Mouse (Mus musculus): ENCODE data around the gene Tmem14c. TPM values are rescaled to one million over a fixed set of nuclear protein-coding genes. Genes with fewer than 3 reads are reported as not detected.
"Not testable (repeated sequence)": the region's sequence is repeated elsewhere in the genome, so short reads cannot be mapped to it uniquely, and the experiment has no call there.

Gene Tmem14c
- polyA plus RNA-seq, 1 experiment, result 201 TPM

DNA sequence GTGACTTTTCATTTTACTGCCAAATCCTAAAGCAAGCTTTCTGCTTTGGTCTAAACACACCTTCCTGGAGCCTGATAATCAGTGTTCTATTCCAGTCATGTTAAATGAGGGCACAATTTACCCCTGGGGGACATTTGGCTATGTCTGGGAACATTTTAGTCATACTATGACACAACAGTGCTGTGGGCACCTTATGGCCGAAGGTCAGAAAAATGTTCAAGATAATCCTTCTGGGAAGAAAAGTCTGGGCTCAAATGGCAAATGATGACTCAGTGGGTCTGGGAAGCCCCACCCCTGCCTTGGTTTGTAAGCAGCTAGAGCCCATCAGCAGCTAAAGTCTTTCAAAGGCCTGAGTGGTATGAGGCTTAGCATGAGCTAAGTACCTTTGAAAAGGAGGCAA, 33.3 kb upstream of the Tmem14c start:
- H3K4me3 ChIP-seq, result no peak overlapping the region
- no peaks in the 10 kb centered on the region for H3K36me3 ChIP-seq (ENCODE audit: control insufficient read depth, insufficient read depth)
- H3K79me2 ChIP-seq (ENCODE audit: control insufficient read depth, insufficient read depth), result no peaks in the 10 kb centered on the region
- H3K27me3 ChIP-seq (ENCODE audit: control insufficient read depth, insufficient read depth, insufficient read length), result no peaks in the 10 kb centered on the region
- no peak overlapping the region for H3ac ChIP-seq (ENCODE audit: control insufficient read depth, insufficient read length)
- TF ChIP-seq CEBPB (IDR thresholded peaks at IDR 0.05; ENCODE audit: insufficient read depth, poor library complexity, severe bottlenecking) (0 out of 2 replicates have a peak, but pooled peaks have one; percentile 36), POLR2A (IDR thresholded peaks at IDR 0.05; ENCODE audit: insufficient read length, low read depth) (no peak), POLR2AphosphoS2 (IDR thresholded peaks at IDR 0.05; ENCODE audit: insufficient read length, low read depth) (no peak), MYOG (IDR thresholded peaks at IDR 0.05; ENCODE audit: control insufficient read depth in 1 of 3, insufficient read depth in 1 of 3, insufficient read length in 2 of 3, low read depth in 2 of 3) (no peak), MAX (IDR thresholded peaks at IDR 0.05; ENCODE audit: low read depth) (no peak), REST (IDR thresholded peaks at IDR 0.05; ENCODE audit: insufficient read depth, insufficient read length) (no peak), TCF3 (IDR thresholded peaks at IDR 0.05; ENCODE audit: insufficient read length, low read depth) (no peak)
- H3K4me2 ChIP-seq (ENCODE audit: low read depth), result peak overlapping the region; percentile 56

DNA sequence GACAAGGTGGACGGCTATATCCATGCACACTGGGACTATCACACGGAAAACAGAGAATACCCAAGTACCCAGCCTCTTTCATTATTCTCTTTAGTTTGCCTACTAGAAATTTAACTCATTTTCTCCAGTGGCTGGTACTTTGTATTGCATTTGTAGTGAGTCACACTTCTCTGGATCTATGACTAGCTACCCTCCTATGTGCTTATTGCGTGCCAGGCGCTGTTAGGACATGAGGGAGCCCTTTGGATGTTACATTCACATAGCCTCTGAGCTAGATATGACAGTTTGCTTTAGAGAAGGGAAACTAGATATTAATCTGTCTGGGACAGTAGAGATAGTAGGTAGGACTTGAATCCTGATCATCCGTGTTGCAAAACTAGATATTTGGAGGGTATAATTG, 30.0 kb upstream of the Tmem14c start:
- Histone ChIP-seq H3K4me2 (ENCODE audit: low read depth) (no peak overlapping the region), H3K27me3 (ENCODE audit: control insufficient read depth, insufficient read depth, insufficient read length) (no peaks in the 10 kb centered on the region), H3K79me2 (ENCODE audit: control insufficient read depth, insufficient read depth) (no peaks in the 10 kb centered on the region), H3ac (ENCODE audit: control insufficient read depth, insufficient read length) (no peak overlapping the region), H3K4me3 (no peak overlapping the region), H3K36me3 (ENCODE audit: control insufficient read depth, insufficient read depth) (no peaks in the 10 kb centered on the region)
- no peak for TF ChIP-seq POLR2AphosphoS2 (IDR thresholded peaks at IDR 0.05; ENCODE audit: insufficient read length, low read depth)
- no peak for TF ChIP-seq POLR2A (IDR thresholded peaks at IDR 0.05; ENCODE audit: insufficient read length, low read depth)

DNA sequence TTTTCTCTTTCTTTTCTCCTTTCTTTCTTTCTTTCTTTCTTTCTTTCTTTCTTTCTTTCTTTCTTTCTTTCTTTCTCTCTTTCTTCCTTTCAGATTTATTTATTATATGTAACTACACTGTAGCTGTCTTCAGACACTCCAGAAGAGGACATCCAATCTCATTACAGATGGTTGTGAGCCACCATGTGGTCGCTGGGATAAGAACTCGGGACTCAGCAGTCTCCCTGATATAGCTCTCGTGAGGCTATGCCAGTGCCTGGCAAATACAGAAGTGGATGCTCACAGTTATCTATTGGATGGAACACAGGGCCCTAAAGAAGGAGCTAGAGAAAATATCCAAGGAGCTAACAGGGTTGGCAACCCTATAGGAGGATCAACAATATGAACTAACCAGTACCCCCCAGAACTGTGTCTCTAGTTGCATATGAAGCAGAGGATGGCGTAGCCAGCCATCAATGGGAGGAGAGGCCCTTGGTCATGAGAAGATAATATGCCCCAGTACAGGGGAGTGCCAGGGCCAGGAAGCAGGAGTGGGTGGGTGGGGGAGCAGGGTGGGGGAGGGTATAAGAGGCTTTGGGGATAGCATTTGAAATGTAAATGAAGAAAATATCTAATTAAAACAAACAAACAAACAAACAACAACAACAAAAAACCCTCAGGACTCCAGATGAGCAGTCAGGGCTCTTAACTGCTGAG, 28.3 kb upstream of the Tmem14c start:
- H3K4me2 ChIP-seq (ENCODE audit: low read depth); H3K36me3 ChIP-seq (ENCODE audit: control insufficient read depth, insufficient read depth); H3K4me3 ChIP-seq; H3K27me3 ChIP-seq (ENCODE audit: control insufficient read depth, insufficient read depth, insufficient read length); H3ac ChIP-seq (ENCODE audit: control insufficient read depth, insufficient read length); H3K79me2 ChIP-seq (ENCODE audit: control insufficient read depth, insufficient read depth): not testable (repeated sequence)

DNA sequence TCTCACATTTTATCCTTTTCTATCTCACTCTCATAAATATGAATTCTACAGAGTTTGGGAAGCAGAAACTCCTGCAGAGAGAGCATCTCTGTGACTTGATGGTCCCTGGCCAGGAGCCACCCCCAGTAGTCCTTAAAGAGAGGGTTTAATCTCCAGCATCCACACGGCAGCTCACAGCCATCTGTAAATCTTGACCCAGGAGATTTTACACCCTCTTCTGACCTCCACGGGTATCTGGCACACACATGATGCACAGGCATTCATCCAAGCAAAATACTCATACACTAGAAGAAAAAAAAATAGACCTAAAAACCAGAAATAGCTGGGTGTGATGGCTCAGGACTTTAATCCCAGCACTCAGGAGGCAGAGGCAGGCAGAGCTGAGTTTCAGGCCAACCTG, 27.7 kb upstream of the Tmem14c start:
- TF ChIP-seq E2F4 (IDR thresholded peaks at IDR 0.05; ENCODE audit: insufficient read depth) (no peak), MYOD1 (IDR thresholded peaks at IDR 0.05; ENCODE audit: control insufficient read depth in 1 of 3, insufficient read length in 2 of 3, low read depth in 2 of 3) (no peak), MYOG (IDR thresholded peaks at IDR 0.05; ENCODE audit: control insufficient read depth in 1 of 3, insufficient read depth in 1 of 3, insufficient read length in 2 of 3, low read depth in 2 of 3) (no peak), MAX (IDR thresholded peaks at IDR 0.05; ENCODE audit: low read depth) (no peak), SRF (IDR thresholded peaks at IDR 0.05; ENCODE audit: control insufficient read depth, insufficient read length, low read depth) (no peak), USF1 (IDR thresholded peaks at IDR 0.05; ENCODE audit: low read depth) (no peak), REST (IDR thresholded peaks at IDR 0.05; ENCODE audit: insufficient read depth, insufficient read length) (no peak), POLR2A (IDR thresholded peaks at IDR 0.05; ENCODE audit: insufficient read length, low read depth) (no peak), POLR2AphosphoS2 (IDR thresholded peaks at IDR 0.05; ENCODE audit: insufficient read length, low read depth) (no peak), TCF3 (IDR thresholded peaks at IDR 0.05; ENCODE audit: insufficient read length, low read depth) (no peak), CEBPB (IDR thresholded peaks at IDR 0.05; ENCODE audit: insufficient read depth, poor library complexity, severe bottlenecking) (no peak), TCF12 (IDR thresholded peaks at IDR 0.05; ENCODE audit: insufficient read depth, poor library complexity, severe bottlenecking) (no peak)
- Histone ChIP-seq H3K79me2 (ENCODE audit: control insufficient read depth, insufficient read depth) (no peaks in the 10 kb centered on the region), H3K27me3 (ENCODE audit: control insufficient read depth, insufficient read depth, insufficient read length) (no peaks in the 10 kb centered on the region), H3ac (ENCODE audit: control insufficient read depth, insufficient read length) (no peak overlapping the region), H3K4me3 (no peak overlapping the region), H3K36me3 (ENCODE audit: control insufficient read depth, insufficient read depth) (no peaks in the 10 kb centered on the region), H3K4me2 (ENCODE audit: low read depth) (no peak overlapping the region)

DNA sequence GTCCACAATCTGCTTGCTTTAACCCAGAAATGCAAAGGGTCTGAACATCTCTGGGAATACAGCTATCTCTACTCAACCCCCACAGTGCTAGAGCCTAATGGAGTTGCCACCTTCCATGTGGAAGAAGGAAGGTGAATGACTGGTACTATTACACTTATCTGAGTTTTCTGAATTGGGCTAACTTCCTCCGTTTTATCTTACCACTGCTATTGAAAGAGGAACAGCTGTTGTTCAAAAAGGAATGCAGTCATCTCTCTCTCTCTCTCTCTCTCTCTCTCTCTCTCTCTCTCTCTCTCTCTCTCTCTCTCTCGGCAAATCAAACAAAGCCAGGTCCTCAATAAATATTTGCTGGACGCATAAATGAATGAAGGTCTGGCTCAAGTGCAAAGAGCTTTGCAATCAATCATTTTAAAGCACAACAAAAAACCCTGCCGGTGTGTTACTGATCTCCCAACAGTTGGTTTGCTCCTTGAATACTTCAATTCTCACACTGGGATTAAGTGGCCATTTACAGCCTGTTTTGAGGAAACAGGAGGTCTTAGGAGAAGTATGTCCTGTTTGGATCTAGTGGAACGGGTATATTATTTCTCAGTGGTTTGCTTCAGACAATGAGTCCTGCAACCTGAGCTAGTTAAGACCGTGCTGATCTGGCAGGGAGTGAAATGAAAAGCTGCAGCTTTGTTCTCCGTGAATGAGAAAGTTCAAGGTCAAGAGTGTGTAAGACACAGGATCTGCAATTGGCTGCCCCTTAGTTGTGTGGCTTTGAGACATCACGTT, 21.4 kb upstream of the Tmem14c start:
- H3K4me2 ChIP-seq (ENCODE audit: low read depth), result peak overlapping the region; percentile 64
- no peaks in the 10 kb centered on the region for H3K79me2 ChIP-seq (ENCODE audit: control insufficient read depth, insufficient read depth)
- TF ChIP-seq POLR2AphosphoS2 (IDR thresholded peaks at IDR 0.05; ENCODE audit: insufficient read length, low read depth), result no peak
- peak in 1 of 3 experiments; percentile 46 for TF ChIP-seq MYOD1 (IDR thresholded peaks at IDR 0.05; ENCODE audit: control insufficient read depth in 1 of 3, insufficient read length in 2 of 3, low read depth in 2 of 3)
- peak in 2 of 3 experiments; percentile 17 to 49 for TF ChIP-seq MYOG (IDR thresholded peaks at IDR 0.05; ENCODE audit: control insufficient read depth in 1 of 3, insufficient read depth in 1 of 3, insufficient read length in 2 of 3, low read depth in 2 of 3)
- TF ChIP-seq E2F4 (IDR thresholded peaks at IDR 0.05; ENCODE audit: insufficient read depth), result no peak
- H3K4me3 ChIP-seq, result no peak overlapping the region
- no peaks in the 10 kb centered on the region for H3K36me3 ChIP-seq (ENCODE audit: control insufficient read depth, insufficient read depth)
- no peak overlapping the region for H3ac ChIP-seq (ENCODE audit: control insufficient read depth, insufficient read length)
- H3K27me3 ChIP-seq (ENCODE audit: control insufficient read depth, insufficient read depth, insufficient read length), result no peaks in the 10 kb centered on the region

DNA sequence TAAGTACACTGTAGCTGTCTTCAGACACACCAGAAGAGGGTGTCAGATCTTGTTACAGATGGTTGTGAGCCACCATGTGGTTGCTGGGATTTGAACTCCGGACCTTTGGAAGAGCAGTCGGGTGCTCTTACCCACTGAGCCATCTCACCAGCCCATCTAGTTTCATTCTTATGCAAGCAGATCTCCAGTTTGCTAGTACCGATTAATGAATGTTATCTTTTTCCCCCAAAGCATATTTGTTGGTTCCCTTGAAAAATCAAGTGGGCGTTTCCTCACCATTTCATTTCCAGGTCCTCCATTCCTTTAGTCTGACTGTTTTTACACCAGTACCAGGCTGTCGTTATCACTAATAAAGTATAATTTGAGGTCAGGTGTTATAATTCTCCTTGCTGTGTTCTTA, 17.6 kb upstream of the Tmem14c start:
- not testable (repeated sequence) for H3K36me3 ChIP-seq (ENCODE audit: control insufficient read depth, insufficient read depth); H3K4me3 ChIP-seq; H3K4me2 ChIP-seq (ENCODE audit: low read depth); H3ac ChIP-seq (ENCODE audit: control insufficient read depth, insufficient read length); H3K27me3 ChIP-seq (ENCODE audit: control insufficient read depth, insufficient read depth, insufficient read length)
- H3K79me2 ChIP-seq (ENCODE audit: control insufficient read depth, insufficient read depth), result peaks cover 24% of the 10 kb centered on the region

Measured in myocyte (in vitro differentiated cells).